Mouse (Mus musculus) thymus, adult 2 months (tissue): Measurements from ENCODE around the gene Spon1. TPM values are rescaled to one million over a fixed set of nuclear protein-coding genes. Genes with fewer than 3 reads are reported as not detected.

Source experiments
- DNase-seq: peaks from one replicate; pipeline ENCODE4 v3.0.0; 2021
- H3K27ac ChIP-seq: fragments of 200-500 bp; 2 replicates; pipeline ENCODE4 v1.5.1; 2012; ENCODE audit warnings: low read length, control low read depth; ENCODE audit not compliant: control insufficient read depth, insufficient read depth
- H3K27me3 ChIP-seq: fragments of 200-500 bp; 2 replicates; pipeline ENCODE4 v1.6.1; 2012; ENCODE audit warnings: mild to moderate bottlenecking, low read length, moderate library complexity, mixed read lengths; ENCODE audit not compliant: control insufficient read depth, insufficient read depth
- H3K36me3 ChIP-seq: fragments of 200-500 bp; 2 replicates; pipeline ENCODE4 v1.6.1; 2012; ENCODE audit warnings: mild to moderate bottlenecking, low read length, moderate library complexity; ENCODE audit not compliant: control insufficient read depth, insufficient read depth
- H3K4me1 ChIP-seq: fragments of 200-500 bp; replicated peaks from 2 replicates; pipeline ENCODE4 v1.6.1; 2012; ENCODE audit warnings: low read length; ENCODE audit not compliant: control insufficient read depth, insufficient read depth
- H3K4me3 ChIP-seq: fragments of 200-500 bp; 2 replicates; pipeline ENCODE4 v1.5.1; 2012; ENCODE audit warnings: mild to moderate bottlenecking, low read length, control low read depth, moderate library complexity; ENCODE audit not compliant: control insufficient read depth, insufficient read depth
- CTCF ChIP-seq: fragments of 200-500 bp; IDR thresholded peaks from 2 replicates; pipeline ENCODE4 v1.5.1; 2012; ENCODE audit warnings: mild to moderate bottlenecking, control low read depth, low read length, moderate library complexity, borderline replicate concordance; ENCODE audit not compliant: control insufficient read depth, poor library complexity, insufficient read depth; ENCODE audit errors: extremely low read depth
- POLR2A ChIP-seq: fragments of 200-500 bp; IDR thresholded peaks from 2 replicates; pipeline ENCODE4 v1.6.1; 2012; ENCODE audit warnings: mild to moderate bottlenecking, low read length, control low read depth, moderate library complexity; ENCODE audit not compliant: control insufficient read depth, poor library complexity, insufficient read depth; ENCODE audit errors: extremely low read depth
- WGBS: fragments of 180-500 bp; shearing (Covaris S2); methylation state at CpG from one replicate; pipeline ENCODE4 v1.1.7; 2018; 5-methylcytosine and 5-hydroxymethylcytosine counted together
- polyA plus RNA-seq: library from polyadenylated mRNA; depleted of rRNA; stranded (reverse); fragments of >200 nt; gene quantifications from 2 replicates; pipeline ENCODE4 v1.2.3, GENCODE M21; 2012

Gene Spon1
- polyA plus RNA-seq, 1 experiment = 3.3 TPM

DNA sequence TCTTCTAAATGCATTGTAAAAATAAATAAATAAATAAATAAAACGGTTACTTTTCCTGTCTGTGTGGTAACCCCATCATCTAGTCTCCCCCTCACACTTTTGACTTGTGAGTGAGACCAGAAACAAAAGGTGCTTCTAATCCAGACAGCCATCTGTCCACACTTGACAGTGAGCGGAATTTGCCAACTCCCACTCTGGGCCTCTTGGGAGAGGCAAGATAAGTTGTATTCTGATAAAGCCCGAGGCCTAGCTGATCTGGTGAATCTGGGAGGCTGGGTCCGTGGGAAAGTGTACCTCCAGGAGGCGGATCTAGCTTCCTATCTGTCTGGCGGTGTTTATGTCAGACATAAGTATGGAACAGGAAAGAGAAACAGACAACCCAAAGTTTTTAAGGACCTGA, 52.3 kb downstream of the Spon1 start:
- DNase-seq = no peak
- WGBS = 89% methylated on average over 6 of the region's 6 CpGs
- H3K4me1 ChIP-seq = no peaks in the 10 kb centered on the region
- no peak overlapping the region for H3K4me3 ChIP-seq
- H3K27me3 ChIP-seq = no peaks in the 10 kb centered on the region
- H3K36me3 ChIP-seq = no peaks in the 10 kb centered on the region
- no peak for TF ChIP-seq CTCF
- no peak for TF ChIP-seq POLR2A
- H3K27ac ChIP-seq = no peak overlapping the region

DNA sequence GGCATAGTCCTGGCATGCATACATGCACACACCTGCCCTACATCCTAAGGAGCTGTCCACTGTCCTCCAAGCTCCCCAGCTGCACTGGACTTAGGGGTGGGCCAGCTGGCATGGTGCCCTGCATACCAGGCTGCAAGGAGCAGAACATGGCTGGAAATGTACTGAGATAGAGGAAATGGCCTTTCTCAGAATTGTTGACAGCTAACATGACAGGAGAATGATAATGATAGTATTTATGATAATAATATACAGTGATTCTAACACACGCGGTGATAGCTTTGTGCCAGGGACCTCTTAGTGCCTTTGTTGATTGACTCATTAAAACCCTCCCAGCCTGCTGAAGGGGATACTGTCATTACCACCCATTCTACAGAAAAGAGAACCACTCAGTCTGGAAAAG, 54.4 kb downstream of the Spon1 start:
- DNase-seq = no peak
- TF ChIP-seq POLR2A (no peak), CTCF (no peak)
- H3K4me3 ChIP-seq = no peak overlapping the region
- H3K36me3 ChIP-seq = no peaks in the 10 kb centered on the region
- WGBS = 93% methylated on average over 2 of the region's 2 CpGs
- no peak overlapping the region for H3K27ac ChIP-seq
- no peaks in the 10 kb centered on the region for H3K27me3 ChIP-seq
- no peaks in the 10 kb centered on the region for H3K4me1 ChIP-seq

DNA sequence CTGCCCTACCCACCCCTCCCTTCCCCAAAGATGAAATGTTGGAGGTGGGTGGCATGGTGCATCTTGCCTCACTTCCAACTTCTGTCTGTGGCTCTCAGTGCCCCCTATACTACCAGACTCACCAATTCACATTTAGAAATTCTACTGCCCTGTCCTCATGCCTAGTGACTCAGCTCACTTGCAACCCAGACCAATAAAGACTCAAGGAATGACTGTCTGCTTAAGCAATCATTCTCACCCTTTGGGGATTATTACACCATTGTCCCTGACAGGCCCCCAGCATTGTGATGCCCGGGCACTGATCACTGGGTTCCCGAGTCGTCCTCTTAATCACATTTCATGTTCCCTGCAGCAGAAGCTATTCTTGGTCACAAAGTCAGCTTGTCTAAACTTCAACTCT, 57.2 kb downstream of the Spon1 start:
- 90% methylated on average over 3 of the region's 3 CpGs for WGBS
- H3K36me3 ChIP-seq = no peaks in the 10 kb centered on the region
- H3K4me3 ChIP-seq = no peak overlapping the region
- TF ChIP-seq CTCF (no peak), POLR2A (no peak)
- no peaks in the 10 kb centered on the region for H3K27me3 ChIP-seq
- no peak for DNase-seq
- no peak overlapping the region for H3K27ac ChIP-seq
- H3K4me1 ChIP-seq = no peaks in the 10 kb centered on the region

DNA sequence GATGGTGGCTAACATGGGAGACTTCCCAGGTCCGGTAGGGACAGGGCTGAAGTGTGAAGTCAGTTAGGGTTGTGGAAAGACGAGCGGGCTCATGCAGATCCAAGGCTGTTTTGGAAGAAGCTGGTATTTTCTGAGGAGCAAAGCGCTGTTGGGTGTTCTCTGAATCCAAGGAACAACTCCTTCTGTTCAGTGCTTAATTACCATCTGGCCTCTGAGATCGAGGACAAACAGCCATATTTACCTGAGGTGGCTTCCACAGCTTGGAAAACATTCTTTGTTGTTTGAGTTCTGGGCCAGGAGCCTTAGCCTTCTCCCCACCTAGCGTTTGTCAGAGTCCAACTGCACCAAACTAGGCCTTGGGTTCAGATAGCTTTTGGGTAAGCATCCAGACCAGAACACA, 58.9 kb downstream of the Spon1 start:
- Histone ChIP-seq H3K4me1 (no peaks in the 10 kb centered on the region), H3K4me3 (no peak overlapping the region), H3K27ac (no peak overlapping the region), H3K36me3 (no peaks in the 10 kb centered on the region), H3K27me3 (no peaks in the 10 kb centered on the region)
- no peak for DNase-seq
- TF ChIP-seq CTCF = no peak
- TF ChIP-seq POLR2A = no peak
- WGBS = 94% methylated on average over 6 of the region's 6 CpGs

DNA sequence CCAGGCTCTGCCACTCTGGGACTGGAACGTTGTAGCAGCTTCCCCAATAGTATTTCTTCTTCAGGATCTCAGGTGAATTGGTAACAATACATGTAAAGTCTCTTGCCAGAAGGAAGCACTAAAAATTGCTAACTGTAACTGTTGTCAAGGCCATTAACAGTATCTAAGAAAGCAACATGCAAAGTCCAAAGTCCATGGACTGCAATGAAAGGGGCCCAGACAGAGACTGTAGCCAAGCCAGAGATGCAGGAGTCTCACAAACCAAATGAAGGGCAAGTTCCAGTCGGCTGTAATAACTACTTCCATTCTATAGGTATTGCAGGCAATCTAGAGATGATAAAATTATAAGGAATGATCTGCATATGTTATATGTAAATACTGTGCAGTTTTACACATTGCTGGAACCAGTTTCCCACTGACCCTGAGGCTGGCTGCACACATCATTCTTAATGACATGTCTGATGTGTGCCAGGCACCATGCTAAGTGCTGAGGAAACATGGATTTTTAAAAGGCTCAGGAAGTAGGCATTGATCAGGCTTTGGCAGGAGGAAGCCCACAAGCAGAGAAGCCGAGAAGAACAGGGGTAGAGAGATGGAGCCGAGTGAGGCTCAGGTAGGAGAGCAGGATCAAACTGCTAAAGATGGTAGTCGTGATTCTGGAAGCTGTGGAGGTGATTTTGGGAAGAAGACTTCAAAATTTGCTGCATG, 59.9 kb downstream of the Spon1 start:
- Histone ChIP-seq H3K36me3 (no peaks in the 10 kb centered on the region), H3K4me1 (no peaks in the 10 kb centered on the region), H3K27ac (no peak overlapping the region), H3K4me3 (no peak overlapping the region), H3K27me3 (no peaks in the 10 kb centered on the region)
- DNase-seq = no peak
- WGBS = 87% methylated on average over 5 of the region's 5 CpGs
- TF ChIP-seq POLR2A = no peak
- no peak for TF ChIP-seq CTCF

DNA sequence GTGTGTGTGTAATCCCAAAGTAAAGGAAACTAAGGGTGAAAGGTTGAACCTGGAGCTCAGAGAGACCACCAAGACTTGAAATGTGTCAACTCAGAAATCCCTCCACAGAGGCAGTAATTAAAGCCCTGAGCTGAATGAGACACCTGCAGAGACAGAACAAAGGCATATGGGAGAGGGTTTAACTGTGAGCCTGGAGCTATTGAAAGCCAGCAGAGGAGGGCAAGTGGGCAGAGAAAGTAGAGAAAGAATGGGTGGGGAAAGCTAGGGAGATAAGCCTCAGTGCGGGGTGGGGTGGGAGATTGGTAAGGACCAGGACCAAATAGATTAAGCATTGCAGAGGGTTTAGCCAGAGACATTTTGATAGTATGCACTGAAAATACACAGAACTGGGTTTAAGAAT, 60.7 kb downstream of the Spon1 start:
- no peak overlapping the region for H3K4me3 ChIP-seq
- H3K27me3 ChIP-seq = no peaks in the 10 kb centered on the region
- no peak for TF ChIP-seq CTCF
- TF ChIP-seq POLR2A = no peak
- H3K4me1 ChIP-seq = no peaks in the 10 kb centered on the region
- DNase-seq = no peak
- WGBS = 97% methylated on average over 1 of the region's 1 CpGs
- no peaks in the 10 kb centered on the region for H3K36me3 ChIP-seq
- no peak overlapping the region for H3K27ac ChIP-seq

DNA sequence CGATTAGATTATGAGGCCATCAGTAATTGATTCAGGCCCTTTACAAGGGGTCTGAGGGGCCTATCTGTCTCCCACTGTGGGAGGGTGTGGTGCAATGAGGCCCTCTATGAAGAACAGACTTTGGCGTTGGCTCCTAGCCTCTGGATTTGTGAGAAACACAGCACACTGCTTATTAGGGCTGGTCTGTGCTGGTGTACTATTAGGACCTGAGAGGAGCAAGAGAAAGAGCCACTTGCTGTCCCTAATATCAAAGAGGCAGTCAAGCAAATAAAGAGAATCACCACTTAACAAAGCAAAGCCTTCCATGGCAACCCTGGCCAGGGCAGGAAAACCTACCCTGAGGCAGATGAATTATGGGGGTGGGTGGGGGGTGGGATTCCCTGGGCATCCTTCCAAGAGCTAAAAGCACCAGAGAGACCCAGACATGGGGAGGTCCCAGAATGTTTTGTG, 62.3 kb downstream of the Spon1 start:
- WGBS = 94% methylated on average over 2 of the region's 2 CpGs
- Histone ChIP-seq H3K27me3 (no peaks in the 10 kb centered on the region), H3K36me3 (no peaks in the 10 kb centered on the region), H3K4me1 (no peaks in the 10 kb centered on the region), H3K4me3 (no peak overlapping the region), H3K27ac (no peak overlapping the region)
- no peak for DNase-seq
- TF ChIP-seq CTCF (no peak), POLR2A (no peak)
